Mouse (Mus musculus) layer of hippocampus, adult 8-10 months (tissue): Measurements from ENCODE around the gene Klhl35. TPM values are rescaled to one million over a fixed set of nuclear protein-coding genes. Genes with fewer than 3 reads are reported as not detected.

ENCODE experiments used
- DNase-seq, 2 experiments: peaks; one replicate each; pipeline ENCODE4 v3.0.0; 2022; ENCODE audit warnings: low spot score in 2 of 2
- total RNA-seq, 4 experiments: library from RNA; stranded (reverse); gene quantifications; 2 replicates each; pipeline ENCODE4 v1.2.4; 2022

The Klhl35 gene
- total RNA-seq, result 1 to 10 TPM; 1.2 to 4.2 (median 2.5) TPM

GRCm38 (mm10) chr7:99465811-99466210, at the start of gene Klhl35:
Gene Klhl35, plus strand, starts transcription at chr7:99466004.
- no peak for DNase-seq

- no peak for DNase-seq
These were observed 46.5 kb upstream of the Klhl35 start for GRCm38 (mm10) chr7:99419311-99419710.

GRCm38 (mm10) chr7:99421006-99421405, 44.8 kb upstream of the Klhl35 start:
- no peak for DNase-seq

- no peak for DNase-seq
These were observed 41.2 kb upstream of the Klhl35 start for GRCm38 (mm10) chr7:99424538-99425155.

- DNase-seq, result no peak
These were observed 40.1 kb upstream of the Klhl35 start for GRCm38 (mm10) chr7:99425706-99426105.

- no peak for DNase-seq
These were observed 38.8 kb upstream of the Klhl35 start for GRCm38 (mm10) chr7:99427031-99427430.

- no peak for DNase-seq
These were observed 37.8 kb upstream of the Klhl35 start for GRCm38 (mm10) chr7:99427987-99428386.

GRCm38 (mm10) chr7:99428836-99429235, 37.0 kb upstream of the Klhl35 start:
- no peak for DNase-seq

- no peak for DNase-seq
These were observed 36.0 kb upstream of the Klhl35 start for GRCm38 (mm10) chr7:99429786-99430185.

GRCm38 (mm10) chr7:99430246-99430645, 35.6 kb upstream of the Klhl35 start:
- no peak for DNase-seq

GRCm38 (mm10) chr7:99432248-99432647, 33.6 kb upstream of the Klhl35 start:
- DNase-seq, result peak in 1 of 2 experiments; percentile 59

GRCm38 (mm10) chr7:99432863-99433262, 32.9 kb upstream of the Klhl35 start:
- DNase-seq, result no peak

- DNase-seq, result no peak
These were observed 31.0 kb upstream of the Klhl35 start for GRCm38 (mm10) chr7:99434672-99435250.

GRCm38 (mm10) chr7:99436530-99436929, 29.3 kb upstream of the Klhl35 start:
- no peak for DNase-seq

GRCm38 (mm10) chr7:99438881-99439280, 26.9 kb upstream of the Klhl35 start:
- DNase-seq, result no peak

GRCm38 (mm10) chr7:99441534-99442072, 24.2 kb upstream of the Klhl35 start:
- no peak for DNase-seq

GRCm38 (mm10) chr7:99443164-99443563, 22.6 kb upstream of the Klhl35 start:
- no peak for DNase-seq

- no peak for DNase-seq
These were observed 21.8 kb upstream of the Klhl35 start for GRCm38 (mm10) chr7:99444012-99444411.

GRCm38 (mm10) chr7:99445833-99446232, 20.0 kb upstream of the Klhl35 start:
- DNase-seq, result no peak

GRCm38 (mm10) chr7:99447323-99447722, 18.5 kb upstream of the Klhl35 start:
- no peak for DNase-seq

GRCm38 (mm10) chr7:99448619-99449018, 17.2 kb upstream of the Klhl35 start:
- DNase-seq, result no peak

GRCm38 (mm10) chr7:99449063-99449462, 16.7 kb upstream of the Klhl35 start:
- DNase-seq, result no peak

GRCm38 (mm10) chr7:99449751-99450150, 16.1 kb upstream of the Klhl35 start:
- peak; percentile 60 to 71 for DNase-seq
